Mouse (Mus musculus) C2C12 (cell line): Measurements from ENCODE around the gene Tmem178b. TPM values are rescaled to one million over a fixed set of nuclear protein-coding genes. Genes with fewer than 3 reads are reported as not detected.

ENCODE experiments used
- H3K27me3 ChIP-seq: one replicate; pipeline ENCODE4 v1.6.1; 2011; ENCODE audit not compliant: control insufficient read depth, insufficient read depth, insufficient read length
- H3K36me3 ChIP-seq: one replicate; pipeline ENCODE4 v1.6.1; 2011; ENCODE audit not compliant: control insufficient read depth, insufficient read depth
- H3K4me3 ChIP-seq: one replicate; pipeline ENCODE4 v1.5.1; 2011; ENCODE audit warnings: mild to moderate bottlenecking, control low read depth; ENCODE audit not compliant: poor library complexity, insufficient read depth, severe bottlenecking
- H3K79me2 ChIP-seq: one replicate; pipeline ENCODE4 v1.6.1; 2011; ENCODE audit not compliant: control insufficient read depth, insufficient read depth
- H3K79me3 ChIP-seq: one replicate; pipeline ENCODE4 v1.6.1; 2011; ENCODE audit warnings: low read depth, control low read depth
- H3ac ChIP-seq: one replicate; pipeline ENCODE3; 2011; ENCODE audit warnings: low read depth; ENCODE audit not compliant: control insufficient read depth, insufficient read length
- CEBPB ChIP-seq: IDR thresholded peaks from one replicate; pipeline ENCODE4 v1.6.1; 2011; ENCODE audit warnings: low read depth, mild to moderate bottlenecking, control low read depth, moderate library complexity
- CTCF ChIP-seq: IDR thresholded peaks from one replicate; pipeline ENCODE4 v1.5.1; 2011; ENCODE audit not compliant: control insufficient read depth, insufficient read depth, insufficient read length
- FOSL1 ChIP-seq: IDR thresholded peaks from one replicate; pipeline ENCODE4 v1.8.0; 2011; ENCODE audit warnings: mild to moderate bottlenecking, low read length; ENCODE audit not compliant: poor library complexity, insufficient read depth, severe bottlenecking
- MAX ChIP-seq: IDR thresholded peaks from one replicate; pipeline ENCODE4 v1.6.1; 2011; ENCODE audit warnings: mild to moderate bottlenecking, control low read depth
- MYOD1 ChIP-seq: IDR thresholded peaks from one replicate; pipeline ENCODE4 v1.6.1; 2011; ENCODE audit warnings: low read depth; ENCODE audit not compliant: control insufficient read depth, insufficient read length
- MYOG ChIP-seq: IDR thresholded peaks from one replicate; pipeline ENCODE4 v1.6.1; 2011; ENCODE audit not compliant: control insufficient read depth, insufficient read length; ENCODE audit errors: extremely low read depth
- USF1 ChIP-seq: IDR thresholded peaks from one replicate; pipeline ENCODE4 v1.6.1; 2011; ENCODE audit warnings: low read depth, mild to moderate bottlenecking, control low read depth, moderate library complexity
- polyA plus RNA-seq: library from polyadenylated mRNA; unstranded; fragments of >200 nt; fragmentation: generic; extraction: Trizol; gene quantifications from one replicate; pipeline ENCODE4 v1.2.1, GENCODE M21; 2012; ENCODE audit warnings: missing spikeins

The Tmem178b gene
- polyA plus RNA-seq, 1 experiment: 0.01 TPM

DNA sequence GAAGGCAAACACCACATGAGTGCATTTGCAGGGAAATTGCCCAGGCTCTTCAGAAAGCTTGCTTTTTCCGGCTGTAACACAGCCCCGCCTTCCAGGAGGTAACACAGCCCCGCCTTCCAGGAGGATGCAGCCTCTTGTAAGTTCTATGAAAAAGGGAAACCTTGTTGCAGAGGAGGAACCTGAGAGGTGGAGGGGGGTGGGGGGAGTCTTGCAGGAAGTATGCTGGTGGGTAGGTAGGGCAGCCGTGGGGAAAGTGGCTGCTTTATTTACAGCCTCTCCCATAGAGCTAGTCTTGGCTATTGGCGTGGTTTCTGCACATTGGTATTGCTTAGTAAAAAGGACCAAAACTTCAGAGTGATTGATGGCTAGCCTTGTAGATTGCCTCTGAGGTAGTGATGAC, 140.3 kb downstream of the Tmem178b start:
- Histone ChIP-seq H3K79me2 (no peaks in the 10 kb centered on the region), H3K4me3 (no peak overlapping the region), H3K27me3 (peaks cover 3% of the 10 kb centered on the region), H3K36me3 (no peaks in the 10 kb centered on the region), H3ac (no peak overlapping the region), H3K79me3 (no peaks in the 10 kb centered on the region)
- TF ChIP-seq CTCF (no peak), USF1 (no peak), FOSL1 (no peak), MYOG (no peak), MYOD1 (no peak), MAX (no peak), CEBPB (no peak)

DNA sequence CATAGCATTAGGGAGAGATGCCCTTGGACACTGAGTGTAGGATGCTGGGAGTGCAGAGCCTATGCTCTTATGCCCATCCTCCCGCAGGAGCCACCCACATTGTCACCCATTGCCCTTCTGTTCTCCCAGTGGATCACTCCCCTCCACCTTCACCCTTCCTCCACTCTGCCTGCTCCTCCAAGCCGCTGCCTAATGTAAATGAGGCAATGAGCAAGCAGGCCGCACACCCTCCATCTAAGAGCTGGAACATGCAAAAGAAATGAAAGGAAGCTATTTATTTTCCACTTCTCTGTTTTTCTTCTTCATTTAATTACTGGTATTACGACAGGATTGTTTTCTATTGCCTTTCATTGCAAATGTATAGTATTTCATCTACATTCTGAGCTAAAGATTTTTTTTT, 142.1 kb downstream of the Tmem178b start:
- Histone ChIP-seq H3ac (no peak overlapping the region), H3K79me3 (no peaks in the 10 kb centered on the region), H3K36me3 (no peaks in the 10 kb centered on the region), H3K79me2 (no peaks in the 10 kb centered on the region), H3K4me3 (no peak overlapping the region), H3K27me3 (peaks cover 3% of the 10 kb centered on the region)
- TF ChIP-seq CTCF (no peak), MYOG (no peak), MYOD1 (no peak), USF1 (no peak), MAX (no peak), FOSL1 (no peak), CEBPB (no peak)

- no peaks in the 10 kb centered on the region for H3K79me2 ChIP-seq
- no peak for TF ChIP-seq FOSL1
- TF ChIP-seq USF1: no peak
- TF ChIP-seq MYOD1: no peak
- TF ChIP-seq MYOG: no peak
- no peak for TF ChIP-seq CEBPB
- TF ChIP-seq MAX: no peak
- TF ChIP-seq CTCF: no peak
- H3K36me3 ChIP-seq: no peaks in the 10 kb centered on the region
- H3K27me3 ChIP-seq: peaks cover 3% of the 10 kb centered on the region
- no peaks in the 10 kb centered on the region for H3K79me3 ChIP-seq
- H3ac ChIP-seq: no peak overlapping the region
- H3K4me3 ChIP-seq: no peak overlapping the region
These were observed 142.8 kb downstream of the Tmem178b start for GRCm38 (mm10) chr6:40015711-40016460.

DNA sequence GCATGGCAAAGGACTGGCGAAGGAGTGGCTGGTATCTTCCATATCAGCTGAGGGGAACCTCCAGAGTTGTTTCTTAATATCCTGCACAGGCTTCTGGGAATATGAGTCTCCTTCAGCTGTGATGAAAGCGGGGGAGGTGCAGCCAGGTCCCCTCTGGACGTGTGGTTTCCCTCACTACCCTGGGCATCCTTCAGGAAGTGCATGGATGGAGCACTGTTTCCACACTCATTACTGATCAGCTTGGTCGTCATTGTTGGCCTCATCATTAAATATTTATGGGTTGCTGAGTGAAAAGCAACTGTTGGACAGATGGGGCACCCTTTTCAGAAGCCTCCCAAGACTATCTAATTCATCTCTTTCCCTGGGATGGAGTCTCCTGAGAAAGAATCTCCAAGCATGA, 146.3 kb downstream of the Tmem178b start:
- Histone ChIP-seq H3K79me3 (no peaks in the 10 kb centered on the region), H3ac (no peak overlapping the region), H3K36me3 (no peaks in the 10 kb centered on the region), H3K4me3 (no peak overlapping the region), H3K27me3 (peaks cover 3% of the 10 kb centered on the region), H3K79me2 (no peaks in the 10 kb centered on the region)
- no peak for TF ChIP-seq CTCF
- TF ChIP-seq FOSL1: no peak
- TF ChIP-seq MYOD1: no peak
- TF ChIP-seq USF1: no peak
- no peak for TF ChIP-seq CEBPB
- no peak for TF ChIP-seq MAX
- no peak for TF ChIP-seq MYOG

- no peaks in the 10 kb centered on the region for H3K27me3 ChIP-seq
- TF ChIP-seq CTCF (no peak), MAX (no peak)
- no peaks in the 10 kb centered on the region for H3K79me2 ChIP-seq
- H3K36me3 ChIP-seq: no peaks in the 10 kb centered on the region
- H3ac ChIP-seq: no peak overlapping the region
- H3K4me3 ChIP-seq: no peak overlapping the region
- no peaks in the 10 kb centered on the region for H3K79me3 ChIP-seq
These were observed 150.7 kb downstream of the Tmem178b start for GRCm38 (mm10) chr6:40023592-40024335.

- Histone ChIP-seq H3ac (no peak overlapping the region), H3K27me3 (no peaks in the 10 kb centered on the region), H3K79me2 (no peaks in the 10 kb centered on the region), H3K36me3 (no peaks in the 10 kb centered on the region), H3K4me3 (no peak overlapping the region), H3K79me3 (no peaks in the 10 kb centered on the region)
- TF ChIP-seq CTCF: no peak
These were observed 151.4 kb downstream of the Tmem178b start for GRCm38 (mm10) chr6:40024336-40024934.
